Mouse (Mus musculus): ENCODE results near the gene P2rx6. TPM values are rescaled to one million over a fixed set of nuclear protein-coding genes. Genes with fewer than 3 reads are reported as not detected.

P2rx6 gene
- polyA plus RNA-seq, 1 experiment from 2014 or later = 3.3 TPM

GRCm38 (mm10) chr16:17616212-17616611 lies 54.5 kb downstream of the P2rx6 start:
- Histone ChIP-seq H3K4me2 (no peak overlapping the region), H3K9me3 (no peaks in the 10 kb centered on the region), H3K4me1 (replicated peaks) (peaks cover 17% of the 10 kb centered on the region), H3K27me3 (no peaks in the 10 kb centered on the region), H3K4me3 (no peak overlapping the region), H3K9ac (no peak overlapping the region), H3K36me3 (no peaks in the 10 kb centered on the region), H3K27ac (replicated peaks) (no peak overlapping the region)
- 86% methylated on average over 5 of the region's 5 CpGs for WGBS
- ATAC-seq (ENCODE audit: low FRiP score, low read depth) = no peak

GRCm38 (mm10) chr16:17617922-17618565 lies 56.4 kb downstream of the P2rx6 start:
- H3K27me3 ChIP-seq = no peaks in the 10 kb centered on the region
- no peak for ATAC-seq (ENCODE audit: low FRiP score, low read depth)
- no peak overlapping the region for H3K4me3 ChIP-seq
- peak overlapping the region; percentile 21; the same call in 1 of the 2 replicates for H3K4me2 ChIP-seq
- H3K4me1 ChIP-seq (replicated peaks) = peaks cover 17% of the 10 kb centered on the region
- peaks cover 9% of the 10 kb centered on the region for H3K36me3 ChIP-seq
- no peak overlapping the region for H3K9ac ChIP-seq
- WGBS = 17% methylated on average over 13 of the region's 13 CpGs
- no peaks in the 10 kb centered on the region for H3K9me3 ChIP-seq
- H3K27ac ChIP-seq (replicated peaks) = no peak overlapping the region

- whole genome bisulfite sequencing = 3% methylated on average over 60 of the region's 60 CpGs
Observed at GRCm38 (mm10) chr16:17619198-17620105, 57.8 kb downstream of the P2rx6 start, which contains the start of gene Smpd4. Smpd4 (plus strand) TSS chr16:17619354.

GRCm38 (mm10) chr16:17621936-17622335 lies 60.3 kb downstream of the P2rx6 start:
- 92% methylated on average over 1 of the region's 1 CpGs for WGBS
- H3K27ac ChIP-seq (replicated peaks) = no peak overlapping the region

More at GRCm38 (mm10) chr16:17619198-17620105, 57.8 kb downstream of the P2rx6 start, which contains the start of gene Smpd4:
- H3K27me3 ChIP-seq = no peaks in the 10 kb centered on the region
- peak; percentile 85 for ATAC-seq (ENCODE audit: low FRiP score, low read depth)
- no peak within 1 kb of the TSS; the same call in 1 of the 2 replicates for H3K27ac ChIP-seq (replicated peaks)
- H3K36me3 ChIP-seq = peaks cover 16% of the 10 kb centered on the region
- H3K9me3 ChIP-seq = no peaks in the 10 kb centered on the region
- peak within 1 kb of the TSS; percentile 71 for H3K9ac ChIP-seq
- peak within 1 kb of the TSS; percentile 71 for H3K4me3 ChIP-seq
- peak within 1 kb of the TSS; percentile 85 for H3K4me2 ChIP-seq
- peaks cover 17% of the 10 kb centered on the region for H3K4me1 ChIP-seq (replicated peaks)

GRCm38 (mm10) chr16:17625488-17626268 lies 64.0 kb downstream of the P2rx6 start:
- Histone ChIP-seq H3K9me3 (no peaks in the 10 kb centered on the region), H3K27me3 (no peaks in the 10 kb centered on the region), H3K9ac (no peak overlapping the region), H3K27ac (replicated peaks) (no peak overlapping the region), H3K4me1 (replicated peaks) (peaks cover 3% of the 10 kb centered on the region), H3K4me2 (no peak overlapping the region), H3K4me3 (no peak overlapping the region), H3K36me3 (peaks cover 62% of the 10 kb centered on the region)
- ATAC-seq (ENCODE audit: low FRiP score, low read depth) = peak; percentile 79; the same call in 1 of the 2 replicates
- 70% methylated on average over 8 of the region's 8 CpGs for WGBS

More at GRCm38 (mm10) chr16:17621936-17622335, 60.3 kb downstream of the P2rx6 start:
- Histone ChIP-seq H3K9me3 (no peaks in the 10 kb centered on the region), H3K4me1 (replicated peaks) (peaks cover 17% of the 10 kb centered on the region), H3K9ac (no peak overlapping the region), H3K36me3 (peaks cover 29% of the 10 kb centered on the region), H3K4me3 (no peak overlapping the region), H3K27me3 (no peaks in the 10 kb centered on the region), H3K4me2 (no peak overlapping the region)
- no peak for ATAC-seq (ENCODE audit: low FRiP score, low read depth)

- Histone ChIP-seq H3K4me2 (no peak overlapping the region), H3K9ac (no peak overlapping the region), H3K27ac (replicated peaks) (no peak overlapping the region), H3K27me3 (no peaks in the 10 kb centered on the region), H3K36me3 (peaks cover 65% of the 10 kb centered on the region), H3K4me1 (replicated peaks) (no peaks in the 10 kb centered on the region), H3K4me3 (no peak overlapping the region), H3K9me3 (no peaks in the 10 kb centered on the region)
- ATAC-seq (ENCODE audit: low FRiP score, low read depth) = no peak
- WGBS = over 99% methylated on average over 5 of the region's 5 CpGs
Observed at GRCm38 (mm10) chr16:17626269-17626555, 64.5 kb downstream of the P2rx6 start.

Other genes starting within 250 kb of the P2rx6 start
- 3.6 and 4.4 TPM in 2 replicates for gene Serpind1, start 230.5 kb upstream of the P2rx6 start, polyA plus RNA-seq (2015; fragmentation: Nextera tagmentation; extraction: Ambion mirVana)
- gene Snap29, start 155.9 kb upstream of the P2rx6 start, polyA plus RNA-seq (2015; fragmentation: Nextera tagmentation; extraction: Ambion mirVana) = 22.4 and 23.4 TPM in 2 replicates
- gene Pi4ka, start 155.6 kb upstream of the P2rx6 start, polyA plus RNA-seq (2015; fragmentation: Nextera tagmentation; extraction: Ambion mirVana) = 64.0 and 69.7 TPM in 2 replicates
- gene Crkl, start 109.9 kb upstream of the P2rx6 start, polyA plus RNA-seq (2015; fragmentation: Nextera tagmentation; extraction: Ambion mirVana) = 79.6 and 85.2 TPM in 2 replicates
- gene Aifm3, start 72.3 kb upstream of the P2rx6 start, polyA plus RNA-seq (2015; fragmentation: Nextera tagmentation; extraction: Ambion mirVana) = 11.7 and 13.3 TPM in 2 replicates
- gene Lztr1, start 53.2 kb upstream of the P2rx6 start, polyA plus RNA-seq (2015; fragmentation: Nextera tagmentation; extraction: Ambion mirVana) = 134 and 136 TPM in 2 replicates
- 61.8 and 64.5 TPM in 2 replicates for gene Thap7, start 30.7 kb upstream of the P2rx6 start, polyA plus RNA-seq (2015; fragmentation: Nextera tagmentation; extraction: Ambion mirVana)
- 0.79 and 0.85 TPM in 2 replicates for gene Lrrc74b, start 638 bp upstream of the P2rx6 start, polyA plus RNA-seq (2015; fragmentation: Nextera tagmentation; extraction: Ambion mirVana)
- 43.3 and 46.5 TPM in 2 replicates for gene Slc7a4, start 21.3 kb downstream of the P2rx6 start, polyA plus RNA-seq (2015; fragmentation: Nextera tagmentation; extraction: Ambion mirVana)
- gene Smpd4, start 57.5 kb downstream of the P2rx6 start, polyA plus RNA-seq (2015; fragmentation: Nextera tagmentation; extraction: Ambion mirVana) = 25.1 and 30.7 TPM in 2 replicates
- gene Ccdc74a, start 84.6 kb downstream of the P2rx6 start, polyA plus RNA-seq (2015; fragmentation: Nextera tagmentation; extraction: Ambion mirVana) = 13.4 and 14.0 TPM in 2 replicates
- 45.7 and 54.2 TPM in 2 replicates for gene Med15, start 171.0 kb downstream of the P2rx6 start, polyA plus RNA-seq (2015; fragmentation: Nextera tagmentation; extraction: Ambion mirVana)
- 85.1 and 95.0 TPM in 2 replicates for gene Klhl22, start 197.7 kb downstream of the P2rx6 start, polyA plus RNA-seq (2015; fragmentation: Nextera tagmentation; extraction: Ambion mirVana)
- gene Scarf2, start 235.4 kb downstream of the P2rx6 start, polyA plus RNA-seq (2015; fragmentation: Nextera tagmentation; extraction: Ambion mirVana) = 2.0 and 2.3 TPM in 2 replicates

All from hindbrain, embryonic 15.5 days (tissue).